Mouse (Mus musculus): ENCODE measurements around the gene Fgd4.

Fgd4 gene

DNA sequence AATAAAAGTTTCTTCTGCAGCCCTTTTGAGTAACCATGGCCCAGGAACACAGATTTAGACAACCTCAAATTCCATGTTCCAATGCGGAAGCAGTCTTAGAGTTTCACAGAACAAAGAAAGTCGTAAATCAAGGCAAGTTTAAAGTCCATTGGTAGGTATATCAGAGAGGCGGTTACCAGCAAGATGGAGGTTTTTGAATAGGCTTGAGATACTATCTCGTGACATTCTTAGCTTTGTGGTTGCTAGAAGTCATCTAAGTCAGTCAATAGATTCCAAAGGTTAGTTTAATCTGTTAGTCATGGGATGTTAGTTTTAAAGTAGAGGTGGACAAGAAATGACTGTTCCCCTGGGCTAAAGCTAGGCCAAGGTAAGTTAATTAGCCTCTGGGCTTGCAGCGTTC, at the start of gene Fgd4:
Fgd4 (minus strand) TSS at position 89 of the 400 bp plus-strand sequence.
- no peak for DNase-seq (ENCODE audit: low spot score in 2 of 2)

DNA sequence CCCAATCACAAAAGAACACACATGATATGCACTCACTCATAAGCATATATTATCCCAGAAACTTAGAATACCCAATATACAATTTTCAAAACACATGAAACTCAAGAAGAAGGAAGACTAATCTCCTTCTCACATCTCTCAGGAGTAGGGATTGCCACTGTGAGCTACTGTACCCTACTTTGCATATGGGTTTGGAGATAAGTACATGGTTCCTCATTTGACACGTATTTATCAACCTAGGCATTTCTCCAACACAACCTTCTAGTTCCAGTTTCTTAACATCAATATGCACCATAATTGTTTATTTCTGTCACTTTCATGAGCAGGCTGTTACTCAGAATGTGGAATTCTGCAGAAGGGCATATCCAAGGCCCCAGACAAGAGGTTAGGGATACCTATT, 44.8 kb upstream of the Fgd4 start:
- DNase-seq (ENCODE audit: low spot score in 2 of 2): no peak

GRCm38 (mm10) chr16:16633730-16634129, 33.4 kb upstream of the Fgd4 start:
- no peak for DNase-seq (ENCODE audit: low spot score in 2 of 2)

- DNase-seq (ENCODE audit: low spot score in 2 of 2): peak in 1 of 2 experiments; percentile 4
Measured at GRCm38 (mm10) chr16:16599586-16600401, 555 bp downstream of the Fgd4 start.

DNA sequence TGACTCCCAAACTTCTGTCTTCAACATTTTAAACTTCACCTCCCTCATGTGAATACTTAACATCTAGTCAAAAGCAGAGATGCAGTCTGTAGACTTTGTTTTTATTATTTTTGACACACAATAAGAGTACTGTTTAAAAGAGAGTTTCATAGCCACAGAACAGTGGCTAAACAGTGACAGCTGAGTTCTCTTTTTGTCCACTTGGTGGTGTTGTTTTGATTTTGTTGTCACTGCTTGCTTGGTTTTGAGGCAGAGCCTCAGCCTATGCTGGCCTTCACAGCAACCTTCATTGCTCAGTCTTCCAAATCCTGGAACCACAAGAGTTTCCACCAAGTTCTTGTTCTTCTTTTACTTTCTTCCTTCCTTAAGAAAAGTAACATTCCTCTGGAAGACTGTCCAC, 3.8 kb downstream of the Fgd4 start:
- DNase-seq (ENCODE audit: low spot score in 2 of 2): no peak

DNA sequence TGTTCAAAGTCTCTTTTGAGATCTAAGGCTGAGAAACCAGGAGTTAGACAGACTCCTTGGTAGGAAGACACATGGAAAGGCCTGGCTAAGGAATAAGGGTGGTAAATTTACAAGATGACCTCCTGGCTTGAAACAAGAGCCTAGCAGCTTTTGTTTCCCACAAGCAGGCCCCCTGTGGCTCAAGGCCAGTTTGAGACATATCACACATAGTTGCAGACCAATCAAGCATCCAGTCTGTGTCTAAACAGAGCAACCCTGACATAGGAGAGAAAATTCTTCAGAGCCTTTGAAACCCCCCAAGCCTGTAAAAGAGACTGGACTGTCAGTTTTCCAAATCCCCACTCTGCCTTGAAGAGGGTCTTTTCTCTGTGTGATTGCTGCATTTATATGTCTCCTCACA, 7.7 kb downstream of the Fgd4 start:
- no peak for DNase-seq (ENCODE audit: low spot score in 2 of 2)

DNA sequence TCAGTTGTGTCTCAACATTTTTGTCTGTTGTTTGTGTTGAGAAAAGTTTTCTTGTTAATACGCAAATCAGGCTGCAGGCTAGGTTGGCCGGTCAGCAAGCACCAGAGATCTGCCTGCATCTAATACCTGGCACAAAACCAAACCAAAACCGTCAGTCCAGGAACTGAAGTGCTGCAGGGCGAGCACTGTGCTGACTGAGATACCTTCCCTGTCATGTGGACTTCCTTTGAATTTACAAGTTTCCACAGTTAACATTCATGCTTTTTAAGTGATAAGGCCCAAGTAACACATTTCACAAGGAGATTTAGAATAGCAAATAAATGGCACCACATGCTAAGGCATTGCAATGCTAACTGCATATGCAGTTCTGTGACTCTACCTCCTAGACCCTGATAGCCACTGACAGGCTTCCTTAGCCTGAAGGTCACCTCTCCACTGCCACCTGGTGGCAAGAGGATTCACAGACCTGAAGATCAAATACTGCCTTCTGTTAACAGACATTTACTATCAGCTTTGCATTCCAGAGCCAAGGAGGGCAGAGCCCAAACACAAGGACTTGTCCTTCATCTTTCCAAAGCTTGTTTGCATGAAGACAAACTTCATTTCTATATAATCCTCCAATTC, 15.8 kb downstream of the Fgd4 start:
- peak in 1 of 2 experiments; percentile 45 for DNase-seq (ENCODE audit: low spot score in 2 of 2)

DNA sequence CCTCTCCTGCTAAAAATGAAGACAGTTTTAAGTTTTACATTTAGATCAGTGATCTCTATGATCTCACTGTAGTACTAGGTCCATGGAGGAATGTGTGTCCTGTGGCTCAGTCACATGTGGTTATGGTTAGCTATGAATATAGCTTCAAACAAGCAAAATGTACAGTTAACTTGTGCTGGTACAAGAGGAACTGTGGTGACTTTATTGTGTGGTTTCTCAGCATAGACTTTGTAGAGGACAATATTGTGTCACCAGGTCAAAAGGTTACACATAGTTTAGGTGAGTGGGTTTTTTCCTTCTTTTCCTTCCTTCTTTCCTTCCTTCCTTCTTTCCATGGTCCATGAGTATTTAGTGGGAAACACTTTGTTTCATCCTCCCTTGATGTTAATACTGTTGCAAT, 23.8 kb downstream of the Fgd4 start:
- DNase-seq (ENCODE audit: low spot score in 2 of 2): no peak

- DNase-seq (ENCODE audit: low spot score in 2 of 2): no peak
Measured at GRCm38 (mm10) chr16:16574508-16574907, 25.8 kb downstream of the Fgd4 start.

- DNase-seq (ENCODE audit: low spot score in 2 of 2): no peak
Measured at GRCm38 (mm10) chr16:16573167-16573566, 27.2 kb downstream of the Fgd4 start.

DNA sequence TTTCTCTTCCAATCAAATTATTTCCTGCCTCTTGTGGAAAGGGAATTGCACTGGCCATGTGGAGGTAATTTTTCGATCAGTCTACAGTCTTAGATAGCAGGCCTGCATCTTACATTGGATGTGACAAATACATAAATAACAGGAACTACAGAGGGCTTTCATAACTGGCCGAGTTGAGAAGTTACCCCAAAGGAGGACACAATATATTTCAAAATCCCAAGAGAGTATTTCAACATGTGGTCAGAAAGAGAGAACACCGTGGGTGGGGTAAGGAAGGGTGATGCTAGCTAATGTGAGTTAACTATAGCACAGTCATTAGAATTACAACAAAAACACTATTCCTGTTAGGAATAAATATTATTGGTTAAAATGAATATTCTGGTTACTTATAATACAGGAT, 29.0 kb downstream of the Fgd4 start:
- no peak for DNase-seq (ENCODE audit: low spot score in 2 of 2)

- DNase-seq (ENCODE audit: low spot score in 2 of 2): no peak
Measured at GRCm38 (mm10) chr16:16566786-16567185, 33.6 kb downstream of the Fgd4 start.

- no peak for DNase-seq (ENCODE audit: low spot score in 2 of 2)
Measured at GRCm38 (mm10) chr16:16566215-16566614, 34.1 kb downstream of the Fgd4 start.

- DNase-seq (ENCODE audit: low spot score in 2 of 2): no peak
Measured at GRCm38 (mm10) chr16:16565786-16566185, 34.6 kb downstream of the Fgd4 start.

- no peak for DNase-seq (ENCODE audit: low spot score in 2 of 2)
Measured at GRCm38 (mm10) chr16:16560718-16561117, 39.6 kb downstream of the Fgd4 start.

DNA sequence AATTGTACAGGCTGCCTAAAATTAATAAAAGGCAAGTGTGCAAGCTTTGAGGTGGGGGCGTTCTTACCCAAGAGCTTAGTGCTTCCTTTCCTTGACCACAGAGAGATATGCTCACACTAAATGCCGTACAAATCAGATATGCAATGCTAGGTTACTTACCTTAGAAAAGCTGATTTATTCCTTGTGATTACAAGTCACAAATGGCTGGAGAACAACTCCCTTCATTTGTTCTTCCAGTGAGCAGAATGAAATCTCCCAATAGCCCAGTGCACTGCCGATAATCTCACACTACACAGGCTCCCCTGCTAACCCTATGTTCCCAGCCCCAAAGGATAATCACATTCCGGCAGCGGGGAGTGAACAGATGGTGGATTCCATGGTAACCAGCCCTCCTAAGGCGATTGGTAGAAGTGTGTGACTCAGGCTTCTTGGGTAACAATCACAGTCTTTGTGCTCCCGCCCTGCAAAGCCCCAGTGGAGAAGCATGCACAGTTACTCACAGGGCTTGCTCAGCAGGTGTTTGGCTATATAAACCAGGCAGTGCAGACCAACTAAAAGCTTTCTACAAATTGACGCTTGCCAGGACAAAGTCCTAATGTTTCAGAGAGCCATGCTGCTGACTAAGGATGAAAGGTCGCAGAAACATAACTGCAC, 40.3 kb downstream of the Fgd4 start:
- no peak for DNase-seq (ENCODE audit: low spot score in 2 of 2)

DNA sequence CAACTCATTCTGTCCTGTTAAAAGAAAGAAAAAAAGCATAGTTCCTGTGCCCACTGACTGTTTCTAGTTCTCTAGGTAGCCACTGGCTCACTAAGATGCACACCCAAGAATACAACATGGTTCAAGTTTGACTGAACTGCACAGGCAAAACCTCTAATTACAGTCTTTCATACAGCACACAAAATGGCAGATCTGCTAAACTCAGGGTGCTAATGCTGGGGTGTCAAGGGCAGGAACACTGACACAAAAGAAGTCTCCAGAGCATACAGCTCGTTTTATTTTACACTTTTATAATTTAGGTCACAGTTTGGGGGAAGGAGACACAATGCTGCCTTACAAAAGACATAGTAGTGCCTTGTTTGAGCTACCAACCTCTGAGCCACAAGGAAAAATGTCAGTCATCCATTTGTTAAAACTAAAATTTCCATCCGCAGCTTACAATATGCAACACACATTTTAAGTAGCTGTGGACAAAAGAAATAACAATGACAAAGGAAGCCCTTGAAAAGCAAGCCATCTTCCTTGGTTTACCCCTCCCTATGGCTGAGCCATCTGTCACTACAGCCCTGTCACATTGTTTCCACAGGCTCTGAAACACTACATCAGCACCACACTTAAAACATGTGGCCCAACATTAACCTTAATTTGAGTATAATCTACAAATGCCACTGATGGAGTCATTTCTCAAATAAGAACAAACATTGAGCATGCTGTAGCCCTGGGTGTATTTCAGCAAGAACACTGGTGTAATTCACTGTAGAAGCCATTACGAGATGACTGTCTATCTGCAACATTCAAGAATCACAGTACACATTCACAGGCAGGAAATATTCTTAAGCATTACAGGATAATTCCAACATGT, 41.1 kb downstream of the Fgd4 start:
- DNase-seq (ENCODE audit: low spot score in 2 of 2): no peak

GRCm38 (mm10) chr16:16557738-16558137, 42.6 kb downstream of the Fgd4 start:
- DNase-seq (ENCODE audit: low spot score in 2 of 2): no peak

- DNase-seq (ENCODE audit: low spot score in 2 of 2): no peak
Measured at GRCm38 (mm10) chr16:16554098-16554497, 46.3 kb downstream of the Fgd4 start.

DNA sequence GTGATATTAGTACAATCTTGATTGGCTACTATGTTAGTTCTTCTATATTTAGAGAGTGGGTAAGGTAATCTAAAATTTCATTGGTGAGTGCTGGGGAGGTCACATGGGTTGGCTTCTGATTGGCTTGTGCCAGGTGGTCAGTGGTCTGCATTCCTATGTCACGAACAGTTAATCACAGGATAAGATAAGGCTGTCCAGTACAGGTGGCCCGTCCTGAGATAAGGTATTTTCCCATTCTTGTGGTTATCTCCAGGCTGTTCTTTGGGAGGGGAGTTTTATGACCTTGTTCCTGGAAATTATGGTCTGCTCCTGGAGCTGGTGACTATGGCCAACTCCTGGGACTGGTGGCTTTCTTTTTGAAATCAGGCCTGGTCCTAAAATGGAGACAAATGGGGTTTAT, 48.2 kb downstream of the Fgd4 start:
- no peak for DNase-seq (ENCODE audit: low spot score in 2 of 2)

- no peak for DNase-seq (ENCODE audit: low spot score in 2 of 2)
Measured at GRCm38 (mm10) chr16:16549105-16549504, 51.2 kb downstream of the Fgd4 start.

- no peak for DNase-seq (ENCODE audit: low spot score in 2 of 2)
Measured at GRCm38 (mm10) chr16:16546657-16547056, 53.7 kb downstream of the Fgd4 start.
